Mouse (Mus musculus) testis, adult 2 months (tissue): Measurements from ENCODE around the gene 1810009A15Rik.

ENCODE experiments used
- CTCF ChIP-seq: fragments of 200-500 bp; IDR thresholded peaks from 2 replicates; pipeline ENCODE4 v1.5.1; 2012; ENCODE audit warnings: low read depth, mild to moderate bottlenecking, inconsistent platforms, low read length, moderate library complexity; ENCODE audit not compliant: control insufficient read depth, insufficient read depth, insufficient replicate concordance
- POLR2A ChIP-seq: fragments of 200-500 bp; IDR thresholded peaks from 2 replicates; pipeline ENCODE4 v1.6.1; 2012; ENCODE audit warnings: low read depth, mild to moderate bottlenecking, inconsistent platforms, low read length, moderate library complexity; ENCODE audit not compliant: control insufficient read depth

GRCm38 (mm10) chr19:8841012-8841411, 47.6 kb upstream of the 1810009A15Rik start:
- TF ChIP-seq CTCF (no peak), POLR2A (no peak)
